Mouse (Mus musculus) lung, embryonic 14.5 days (tissue): ENCODE measurements around the gene Gm10378. TPM values are rescaled to one million over a fixed set of nuclear protein-coding genes. Genes with fewer than 3 reads are reported as not detected.
"Not testable (repeated sequence)": the region's sequence is repeated elsewhere in the genome, so short reads cannot be mapped to it uniquely, and the experiment has no call there.

Source experiments
- ATAC-seq: fragments of 200-750 bp; cut with Nextera tagmentation; 2 replicates; pipeline ENCODE4 v1.8.0; 2017; ENCODE audit warnings: mild to moderate bottlenecking, moderate TSS enrichment, moderate library complexity; ENCODE audit not compliant: insufficient read depth
- DNase-seq: peaks from one replicate; pipeline ENCODE4 v3.0.0-alpha.2; 2015
- H3K27ac ChIP-seq: fragments of 300-500 bp; sonication (generic); 2 replicates; pipeline ENCODE4 v1.5.1; 2014; ENCODE audit warnings: low read depth, mild to moderate bottlenecking, moderate library complexity
- H3K27me3 ChIP-seq: fragments of 300-500 bp; sonication (generic); 2 replicates; pipeline ENCODE4 v1.6.1; 2014; ENCODE audit warnings: low read length, control low read depth; ENCODE audit not compliant: insufficient read depth
- H3K36me3 ChIP-seq: fragments of 300-500 bp; sonication (generic); 2 replicates; pipeline ENCODE4 v1.6.1; 2014; ENCODE audit warnings: control low read depth; ENCODE audit not compliant: insufficient read depth
- H3K4me1 ChIP-seq: fragments of 300-500 bp; sonication (generic); 2 replicates; pipeline ENCODE4 v1.6.1; 2014; ENCODE audit warnings: antibody characterized with exemption, control low read depth; ENCODE audit not compliant: insufficient read depth
- H3K4me2 ChIP-seq: fragments of 300-500 bp; sonication (generic); 2 replicates; pipeline ENCODE4 v1.6.1; 2014; ENCODE audit warnings: mild to moderate bottlenecking
- H3K4me3 ChIP-seq: fragments of 300-500 bp; sonication (generic); 2 replicates; pipeline ENCODE4 v1.5.1; 2014; ENCODE audit warnings: low read depth, low read length
- H3K9ac ChIP-seq: fragments of 300-500 bp; sonication (generic); 2 replicates; pipeline ENCODE4 v1.6.1; 2014
- H3K9me3 ChIP-seq: fragments of 300-500 bp; sonication (generic); 2 replicates; pipeline ENCODE4 v1.6.1; 2016; ENCODE audit warnings: low read depth, low read length, control low read depth
- WGBS: fragments of 180-500 bp; shearing (Covaris S2); extraction: QIAGEN DNeasy Blood & Tissue Kit; methylation state at CpG from one replicate; pipeline ENCODE4 v1.1.7; 2014; 5-methylcytosine and 5-hydroxymethylcytosine counted together
- microRNA-seq: library from miRNA; unstranded; fragments of <30 nt; microRNA quantifications from one replicate; pipeline ENCODE4, GENCODE M21; 2016; ENCODE audit warnings: borderline number of aligned reads
- polyA plus RNA-seq: library from polyadenylated mRNA; unstranded; fragments of >200 nt; fragmentation: Nextera tagmentation; extraction: Ambion mirVana; gene quantifications from 2 replicates; pipeline ENCODE4 v1.2.1, GENCODE M21; 2014

Gm10378 gene
- not detected in 2 replicates for polyA plus RNA-seq

GRCm38 (mm10) chr14:42655638-42656037 lies at the start of gene Gm10378:
Gene Gm10378 (plus strand): TSS chr14:42655938.
- WGBS = no CpG with 5 or more reads among the region's 1 CpGs
- H3K36me3 ChIP-seq, H3K27ac ChIP-seq, H3K4me1 ChIP-seq, H3K4me3 ChIP-seq, DNase-seq, H3K27me3 ChIP-seq, ATAC-seq, H3K4me2 ChIP-seq, H3K9ac ChIP-seq, H3K9me3 ChIP-seq: not testable (repeated sequence)

- no CpG with 5 or more reads among the region's 2 CpGs for WGBS
- ATAC-seq, DNase-seq, H3K36me3 ChIP-seq, H3K9me3 ChIP-seq, H3K27me3 ChIP-seq, H3K27ac ChIP-seq, H3K4me1 ChIP-seq, H3K4me2 ChIP-seq, H3K9ac ChIP-seq, H3K4me3 ChIP-seq: not testable (repeated sequence)
Observed at GRCm38 (mm10) chr14:42641817-42642216, 13.9 kb upstream of the Gm10378 start, which contains the start of gene Gm3633. Gene Gm3633 (minus strand): TSS chr14:42641917.

Small RNA genes lying within 50 kb of the gene (microRNA-seq; reads per million reads assigned to microRNA genes)
- not detected for gene Gm23620
- gene Gm25228 = not detected

Other genes starting within 250 kb of the Gm10378 start
- gene Gm8005, start 216.3 kb upstream of the Gm10378 start, polyA plus RNA-seq = not detected in 2 replicates
- gene Gm8011, start 192.1 kb upstream of the Gm10378 start, polyA plus RNA-seq = not detected in 2 replicates
- not detected in 2 replicates for gene Gm8020, start 153.6 kb upstream of the Gm10378 start, polyA plus RNA-seq
- 0.17 TPM in 1 of 2 replicates, not detected in the other for gene Gm8024, start 131.7 kb upstream of the Gm10378 start, polyA plus RNA-seq
- not detected in 2 replicates for gene Gm17124, start 56.1 kb upstream of the Gm10378 start, polyA plus RNA-seq
- gene Gm3633, start 14.0 kb upstream of the Gm10378 start, polyA plus RNA-seq = not detected in 2 replicates
- not detected in 2 replicates for gene Gm3015, start 112.9 kb downstream of the Gm10378 start, polyA plus RNA-seq
- gene Gm10377, start 142.0 kb downstream of the Gm10378 start, polyA plus RNA-seq = not detected in 2 replicates
- not detected in 2 replicates for gene Gm21977, start 197.5 kb downstream of the Gm10378 start, polyA plus RNA-seq